Mouse (Mus musculus) fibroblast of lung, adult 2 months (primary cell): Measurements from ENCODE around the gene Plcb4.

Experiments
- DNase-seq: peaks from one replicate; pipeline ENCODE4 v3.0.0-alpha.2; 2011; ENCODE audit warnings: low read depth

Plcb4 gene

GRCm38 (mm10) chr2:135658486-135659390 is at the start of gene Plcb4:
Gene Plcb4, plus strand, starts transcription at chr2:135659011.
- DNase-seq, result no peak

- no peak for DNase-seq
Measured at GRCm38 (mm10) chr2:135614651-135615261, 44.1 kb upstream of the Plcb4 start.

- DNase-seq, result no peak
Measured at GRCm38 (mm10) chr2:135616090-135616489, 42.7 kb upstream of the Plcb4 start.

DNA sequence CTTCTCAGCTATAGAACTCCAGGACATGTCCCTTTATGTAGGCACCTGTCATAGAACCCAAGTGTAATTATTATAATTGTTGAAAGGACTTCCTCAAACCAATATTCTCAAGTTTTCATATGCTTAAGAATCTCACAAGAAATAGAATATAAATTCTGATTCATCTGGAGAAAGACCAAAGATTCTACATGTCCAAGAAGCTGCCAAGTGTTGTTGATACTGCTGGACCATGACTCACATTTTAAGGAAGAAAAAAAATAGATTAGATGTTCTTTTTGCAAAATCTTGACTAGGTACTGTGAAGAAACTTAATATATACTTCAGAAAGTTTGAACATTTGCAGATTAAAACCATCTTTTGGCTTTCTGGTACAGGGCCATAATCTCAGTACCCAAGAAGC is 40.3 kb upstream of the Plcb4 start:
- no peak for DNase-seq

DNA sequence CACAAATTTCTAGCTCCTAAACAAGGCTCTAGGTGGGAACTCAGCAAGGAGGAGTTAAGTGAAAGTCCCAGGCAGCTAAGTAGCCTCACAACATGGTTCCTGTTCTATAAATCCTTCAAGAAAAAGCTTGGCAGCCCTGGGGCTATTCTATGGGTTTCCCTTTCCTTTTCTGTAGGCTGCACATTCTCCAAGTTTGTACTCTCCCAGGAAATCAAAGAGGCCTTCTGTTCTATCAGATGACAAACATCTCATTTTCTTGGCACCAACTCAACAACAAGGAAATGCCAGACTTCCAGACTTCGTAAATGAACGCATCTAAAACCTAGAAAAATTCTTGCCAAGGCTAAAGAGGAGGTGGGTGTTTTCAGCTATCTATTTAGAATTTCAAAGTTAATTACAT is 38.9 kb upstream of the Plcb4 start:
- no peak for DNase-seq

GRCm38 (mm10) chr2:135627821-135628220 is 31.0 kb upstream of the Plcb4 start:
- no peak for DNase-seq

GRCm38 (mm10) chr2:135637227-135637626 is 21.6 kb upstream of the Plcb4 start:
- DNase-seq, result no peak

DNA sequence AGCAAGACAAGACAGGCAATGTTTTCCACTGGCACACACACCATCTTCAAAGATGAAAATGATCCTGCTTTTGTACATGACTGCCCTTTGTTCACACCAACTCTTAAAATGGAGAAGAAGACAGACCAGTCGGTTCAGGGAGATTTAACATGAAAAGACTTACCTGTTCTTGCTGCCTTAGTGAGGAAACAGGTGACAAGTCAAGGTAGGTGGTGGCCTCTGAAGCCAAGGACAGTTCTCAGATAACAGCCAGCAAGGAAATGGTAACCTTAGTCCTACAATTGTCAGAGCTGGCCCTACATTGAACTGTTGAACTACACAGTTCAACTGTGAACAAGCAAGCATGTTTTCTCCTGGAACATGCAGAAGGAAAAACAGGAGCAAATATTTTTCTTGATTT is 17.8 kb upstream of the Plcb4 start:
- DNase-seq, result no peak

DNA sequence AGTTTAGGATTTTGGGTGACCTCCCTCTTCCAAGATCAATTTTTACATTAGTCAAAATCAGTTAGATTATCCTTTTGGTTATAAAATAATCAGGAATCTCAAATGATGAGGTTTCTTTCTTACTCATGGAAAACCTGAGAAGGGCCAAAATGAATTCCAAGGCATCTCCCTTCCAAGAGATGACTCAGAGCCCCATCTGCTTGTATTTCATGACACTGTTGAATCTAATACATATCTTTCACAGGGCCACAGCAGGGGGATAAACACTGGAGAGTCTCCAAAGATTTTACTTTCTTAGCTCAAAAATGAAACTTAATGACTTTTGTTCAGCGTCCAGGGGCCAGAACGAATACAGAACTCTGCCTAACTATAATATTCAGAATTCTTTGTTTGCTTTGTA is 17.2 kb upstream of the Plcb4 start:
- DNase-seq, result no peak

DNA sequence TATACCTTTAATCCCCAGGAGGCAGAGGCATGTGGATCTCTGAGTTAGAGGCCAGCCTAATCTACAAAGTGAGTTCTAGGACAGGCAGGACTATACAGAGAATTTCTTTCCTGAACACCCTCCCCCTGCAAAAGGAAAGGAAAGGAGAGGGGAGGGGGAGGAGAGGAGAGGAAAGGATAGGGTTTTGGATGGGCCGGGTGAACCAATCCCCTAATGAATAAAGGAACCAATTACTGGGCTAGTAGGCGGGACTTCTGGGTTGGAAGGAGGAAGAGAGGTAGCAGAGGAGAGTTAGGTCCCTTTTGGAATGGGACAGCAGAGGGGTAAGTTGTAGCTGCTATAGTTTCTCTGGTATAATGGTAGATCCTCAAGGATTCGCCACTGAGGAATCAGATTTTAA is 12.6 kb upstream of the Plcb4 start:
- no peak for DNase-seq

DNA sequence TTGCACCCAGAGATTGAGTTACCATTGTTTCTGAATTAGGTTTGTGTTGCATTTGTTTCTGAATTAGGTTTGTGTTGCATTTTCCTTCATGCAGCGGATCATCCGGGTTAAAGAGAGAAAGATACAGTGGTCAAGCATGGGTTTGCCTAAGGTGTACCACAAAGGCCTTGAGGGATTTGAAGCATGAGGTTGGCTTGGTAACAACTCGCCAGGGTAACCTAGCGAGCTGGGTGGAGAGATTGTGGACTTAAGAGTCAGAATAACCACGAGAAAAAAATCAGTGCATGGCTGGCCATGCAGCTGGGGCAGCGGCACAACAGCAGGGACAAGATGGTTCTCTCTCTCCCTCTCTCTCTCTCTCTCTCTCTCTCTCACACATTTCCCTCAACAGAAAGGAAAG is 12.2 kb upstream of the Plcb4 start:
- DNase-seq, result no peak

- no peak for DNase-seq
Measured at GRCm38 (mm10) chr2:135647985-135648384, 10.8 kb upstream of the Plcb4 start.

DNA sequence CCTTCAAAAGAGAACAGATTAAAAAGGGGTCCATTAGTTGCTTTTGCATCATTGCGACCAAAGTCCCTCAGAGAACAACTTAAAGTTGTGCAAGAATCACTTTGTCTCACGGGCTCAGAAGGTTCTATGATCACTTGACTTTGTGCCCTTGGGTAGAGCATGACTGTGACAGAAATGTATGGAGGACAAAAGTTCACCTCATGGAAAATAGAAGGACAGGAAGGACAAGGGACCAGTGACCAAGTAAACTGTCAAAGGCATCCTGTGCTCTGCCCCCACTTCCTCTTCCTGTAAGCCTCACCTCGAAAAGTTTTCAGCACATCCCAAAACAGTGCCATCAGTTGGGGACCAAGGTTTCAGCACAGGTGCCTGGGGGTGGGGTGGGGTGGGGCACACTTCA is 7.9 kb upstream of the Plcb4 start:
- no peak for DNase-seq

- no peak for DNase-seq
Measured at GRCm38 (mm10) chr2:135652040-135652439, 6.8 kb upstream of the Plcb4 start.

DNA sequence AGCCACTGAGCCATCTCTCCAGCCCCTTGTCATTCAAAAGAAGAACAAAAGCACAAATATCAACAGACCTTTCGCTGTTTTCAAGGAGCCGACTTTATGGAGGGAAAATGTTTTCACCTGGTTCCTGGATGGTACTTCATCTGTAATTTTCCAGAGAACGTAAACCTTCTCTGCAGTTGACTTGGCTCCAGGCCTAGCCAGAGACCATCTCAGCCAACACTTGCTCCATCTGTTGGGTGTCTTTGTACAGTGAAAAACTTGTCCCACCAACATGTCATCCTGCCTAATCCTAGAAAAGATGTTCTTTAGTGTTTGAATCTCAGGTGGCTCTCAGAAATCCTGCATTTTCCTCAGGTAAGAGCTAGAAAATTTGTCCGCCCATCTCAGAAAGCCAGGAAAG is 6.4 kb upstream of the Plcb4 start:
- no peak for DNase-seq

- no peak for DNase-seq
Measured at GRCm38 (mm10) chr2:135655948-135656347, 2.9 kb upstream of the Plcb4 start.

DNA sequence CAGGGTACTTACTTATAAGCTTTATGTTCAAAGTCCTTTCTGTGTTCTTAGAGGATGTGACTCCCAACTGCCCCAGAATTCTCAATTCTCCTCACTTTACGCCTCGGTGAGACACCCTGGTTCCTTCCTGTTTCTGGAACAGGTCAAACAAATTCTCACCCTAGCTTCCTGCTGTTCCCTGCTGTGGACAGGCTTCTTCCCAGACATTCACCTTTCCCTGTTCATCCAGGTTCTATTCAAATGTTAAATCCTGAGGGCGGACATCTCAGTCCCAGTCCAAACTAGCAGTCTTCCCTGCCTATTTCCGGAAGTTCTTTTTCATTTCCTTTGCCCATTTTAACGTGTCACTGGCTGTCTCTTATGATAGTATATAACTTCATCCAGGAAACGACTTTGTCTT is 2.2 kb upstream of the Plcb4 start:
- no peak for DNase-seq

DNA sequence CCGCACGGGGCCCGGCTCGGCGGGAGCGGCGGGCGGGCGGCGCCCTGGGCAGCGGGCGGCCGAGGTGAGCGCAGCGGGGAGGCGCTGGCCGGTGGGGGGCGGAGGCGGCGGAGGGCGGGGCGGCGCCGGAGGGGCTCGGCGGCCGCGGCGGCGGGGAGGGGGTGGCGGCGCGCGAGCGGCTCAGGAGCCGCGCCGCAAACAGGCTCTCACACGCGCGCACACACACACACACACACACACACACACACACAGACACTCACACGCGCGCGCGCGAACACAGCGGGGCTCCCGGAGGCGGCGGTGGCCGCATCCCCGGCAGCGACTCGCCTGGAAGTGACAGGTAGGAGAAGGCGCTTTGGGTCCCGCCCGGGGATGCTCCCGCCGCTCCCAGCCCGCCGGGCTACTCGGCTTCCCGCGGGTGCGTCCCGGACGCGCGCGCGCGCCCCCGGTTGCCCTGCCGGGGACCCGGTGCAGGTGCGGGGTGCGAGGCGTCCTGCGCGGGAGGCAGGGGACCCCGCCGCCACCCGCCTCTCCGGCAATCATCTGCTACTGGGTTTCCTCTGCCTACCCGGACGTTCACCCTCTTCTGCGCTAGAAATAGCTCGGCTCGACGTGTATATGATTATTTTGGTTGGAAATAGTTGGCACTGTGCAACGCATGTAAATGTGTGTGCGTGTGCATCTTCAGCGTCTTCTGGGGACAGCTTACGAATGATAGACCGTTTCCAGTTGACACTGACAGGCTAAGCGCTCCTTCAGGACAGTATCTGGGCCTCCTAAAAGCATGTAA is 775 bp downstream of the Plcb4 start:
- no peak for DNase-seq

- no peak for DNase-seq
Measured at GRCm38 (mm10) chr2:135660816-135661215, 2.0 kb downstream of the Plcb4 start.

GRCm38 (mm10) chr2:135663785-135664184 is 5.0 kb downstream of the Plcb4 start:
- no peak for DNase-seq

- no peak for DNase-seq
Measured at GRCm38 (mm10) chr2:135667496-135667895, 8.7 kb downstream of the Plcb4 start.

GRCm38 (mm10) chr2:135672459-135673104 is 13.8 kb downstream of the Plcb4 start:
- DNase-seq, result no peak
